Mouse (Mus musculus) urinary bladder, postnatal 25 days (tissue): Measurements from ENCODE around the gene Adgrf2.

Experiments used
- DNase-seq: peaks from one replicate; pipeline ENCODE4 v3.0.0; 2022; ENCODE audit warnings: low spot score

The Adgrf2 gene

GRCm38 (mm10) chr17:42741801-42742217 lies at the start of gene Adgrf2:
Gene Adgrf2, minus strand, starts transcription at chr17:42742179.
- no peak for DNase-seq

GRCm38 (mm10) chr17:42790787-42791186 lies 48.8 kb upstream of the Adgrf2 start:
- DNase-seq = no peak

GRCm38 (mm10) chr17:42789723-42790122 lies 47.7 kb upstream of the Adgrf2 start:
- no peak for DNase-seq

GRCm38 (mm10) chr17:42788686-42789453 lies 46.9 kb upstream of the Adgrf2 start:
- DNase-seq = no peak

GRCm38 (mm10) chr17:42782156-42782757 lies 40.3 kb upstream of the Adgrf2 start:
- DNase-seq = peak; percentile 57

DNA sequence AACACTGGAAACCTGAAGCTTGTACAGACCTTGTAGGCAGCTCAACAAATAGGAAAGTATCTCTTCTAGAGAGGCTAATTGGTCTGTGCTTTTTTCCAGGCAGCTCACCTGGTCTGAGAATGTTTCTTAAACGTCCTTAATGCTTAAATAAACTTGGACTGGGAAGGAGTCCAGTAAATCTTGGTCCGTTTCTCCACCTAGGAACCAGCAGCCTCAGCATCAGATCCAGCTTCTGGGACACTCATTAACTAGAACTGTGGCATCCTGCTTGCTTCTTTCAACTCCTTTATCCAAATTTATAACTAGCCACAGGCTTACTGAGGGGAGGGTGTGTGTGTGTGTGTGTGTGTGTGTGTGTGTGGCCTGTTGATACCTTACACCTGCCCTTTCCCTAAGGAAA lies 11.8 kb upstream of the Adgrf2 start:
- no peak for DNase-seq

DNA sequence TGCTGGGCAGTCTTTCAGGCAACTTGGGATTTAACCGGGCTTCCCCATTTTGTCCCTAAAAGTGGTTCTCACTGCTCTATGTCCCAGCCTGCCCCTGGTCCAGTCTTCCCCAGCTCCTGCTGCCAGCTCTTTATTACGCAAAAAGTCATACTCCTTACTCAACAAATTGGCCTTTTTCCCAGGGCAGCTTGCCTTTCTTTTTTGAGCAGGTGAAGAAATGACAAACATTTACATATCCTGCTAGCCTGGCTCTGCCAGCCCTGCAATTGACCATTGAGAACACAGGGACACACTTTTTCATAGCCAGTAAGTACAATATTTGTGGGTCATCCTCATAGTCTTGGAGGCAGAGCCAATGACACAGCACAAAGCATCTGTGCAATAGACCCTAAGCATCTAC lies 10.2 kb upstream of the Adgrf2 start:
- no peak for DNase-seq

- DNase-seq = no peak
Measured at GRCm38 (mm10) chr17:42745657-42746420, 3.9 kb upstream of the Adgrf2 start.

GRCm38 (mm10) chr17:42742823-42743222 lies 844 bp upstream of the Adgrf2 start:
- DNase-seq = no peak

DNA sequence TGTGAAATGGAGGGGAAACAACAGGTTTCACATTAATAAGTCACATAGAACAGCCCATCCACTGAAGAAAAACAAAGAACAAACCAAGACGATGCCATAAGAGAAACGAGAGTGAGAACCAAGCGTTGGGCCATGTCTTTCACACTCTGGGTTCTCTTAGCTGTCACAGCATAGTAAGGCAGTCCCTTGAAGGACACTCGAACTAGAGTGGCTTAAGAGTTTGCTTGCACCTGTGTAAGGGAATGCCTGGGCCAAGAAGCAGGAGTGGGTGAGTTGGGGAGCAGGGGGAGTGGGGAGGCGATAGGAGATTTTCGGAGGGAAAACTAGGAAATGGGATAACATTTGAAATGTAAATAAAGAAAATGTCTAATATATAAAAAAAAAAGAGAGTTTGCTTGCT lies 3.2 kb downstream of the Adgrf2 start:
- no peak for DNase-seq

DNA sequence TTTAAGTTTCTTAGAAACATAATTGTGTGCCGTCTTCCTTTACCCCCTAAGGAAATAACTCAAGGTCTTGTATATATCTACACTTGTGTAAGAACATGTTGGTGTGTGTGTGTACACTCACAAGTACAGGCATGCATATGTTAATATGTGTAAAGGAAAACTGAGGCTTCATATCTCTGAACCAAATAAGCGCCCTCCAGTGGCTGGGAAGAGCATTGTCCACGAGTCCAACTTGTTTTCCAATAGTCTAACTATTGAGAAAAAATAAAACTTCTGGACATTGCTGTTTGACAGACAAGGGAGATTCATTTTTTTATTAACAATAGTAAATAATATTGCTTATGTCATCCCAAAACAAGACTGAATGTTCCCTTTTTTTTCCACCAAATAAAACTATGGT lies 24.8 kb downstream of the Adgrf2 start:
- no peak for DNase-seq

DNA sequence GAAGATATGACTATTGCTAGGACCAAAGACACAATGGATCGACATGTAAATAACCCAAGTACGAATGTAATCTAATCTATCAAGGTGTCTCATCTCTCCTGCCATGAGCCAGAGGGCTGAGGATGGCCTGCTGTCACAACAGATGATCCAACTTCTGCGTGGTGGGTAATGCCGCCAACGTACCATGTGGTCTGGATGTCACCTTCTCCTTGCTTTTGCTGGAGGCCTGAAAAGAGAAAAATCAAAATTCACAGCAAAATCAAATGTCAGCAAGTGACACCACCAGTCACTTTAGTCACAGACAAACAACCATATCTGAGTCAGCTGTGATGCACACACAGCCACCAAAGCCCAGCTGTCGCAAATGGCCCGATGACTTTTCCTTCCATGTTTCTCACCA lies 27.0 kb downstream of the Adgrf2 start:
- no peak for DNase-seq

DNA sequence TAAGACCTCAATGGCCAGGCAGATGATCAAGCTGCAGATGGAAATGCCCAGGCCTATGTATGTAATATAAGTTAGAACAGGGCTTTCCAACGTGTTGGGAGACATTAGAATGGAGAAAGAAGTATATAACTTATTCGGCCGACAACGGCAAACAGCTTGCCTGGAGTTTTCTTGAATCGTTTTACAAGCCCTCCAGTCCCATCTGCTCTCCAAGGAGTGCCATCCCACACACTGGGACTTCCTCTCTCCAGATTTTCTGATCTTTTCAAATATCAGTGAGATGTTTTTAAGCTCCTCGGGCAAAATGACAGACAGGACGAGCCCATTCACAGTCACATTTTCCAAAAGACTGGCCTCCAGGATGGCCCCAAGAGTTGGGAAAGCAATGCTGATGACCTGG lies 31.3 kb downstream of the Adgrf2 start:
- DNase-seq = no peak

DNA sequence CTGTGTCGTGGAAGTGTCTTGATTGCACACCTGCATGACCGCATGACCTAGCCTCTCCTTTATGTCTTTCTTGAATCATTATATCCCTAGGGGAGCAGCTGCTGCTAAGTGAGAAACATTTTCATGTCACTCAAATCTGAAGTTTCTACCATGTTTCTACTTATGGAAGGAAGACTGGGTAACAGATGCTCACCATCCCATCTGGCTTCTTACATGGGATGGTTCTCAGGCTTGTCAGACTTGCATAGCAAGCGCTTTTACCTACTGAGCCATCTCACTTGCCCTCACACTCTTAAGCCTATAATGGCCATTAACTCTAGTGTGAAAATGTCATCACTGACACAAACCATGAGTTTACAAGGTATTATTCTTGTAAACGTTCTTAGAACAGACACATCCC lies 36.4 kb downstream of the Adgrf2 start:
- DNase-seq = no peak

DNA sequence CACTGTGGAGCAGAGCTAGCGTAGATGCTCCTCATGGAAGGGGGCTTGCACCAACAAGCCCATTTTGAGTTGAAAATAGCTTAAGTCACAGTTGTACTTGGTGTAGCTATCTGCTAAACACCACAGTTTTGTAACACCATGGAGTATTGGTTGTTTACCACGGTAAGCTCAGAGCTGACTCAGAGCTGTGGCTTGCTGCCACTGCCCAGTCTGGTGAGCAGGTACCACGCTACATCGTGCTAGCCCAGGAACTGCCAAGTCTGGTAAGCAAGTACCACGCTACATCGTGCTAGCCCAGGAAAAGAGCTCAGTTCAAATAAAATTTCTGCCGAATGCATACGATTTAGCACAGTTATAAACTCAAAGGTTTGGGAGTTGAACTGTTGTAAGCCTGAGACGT lies 39.8 kb downstream of the Adgrf2 start:
- peak; percentile 14 for DNase-seq

DNA sequence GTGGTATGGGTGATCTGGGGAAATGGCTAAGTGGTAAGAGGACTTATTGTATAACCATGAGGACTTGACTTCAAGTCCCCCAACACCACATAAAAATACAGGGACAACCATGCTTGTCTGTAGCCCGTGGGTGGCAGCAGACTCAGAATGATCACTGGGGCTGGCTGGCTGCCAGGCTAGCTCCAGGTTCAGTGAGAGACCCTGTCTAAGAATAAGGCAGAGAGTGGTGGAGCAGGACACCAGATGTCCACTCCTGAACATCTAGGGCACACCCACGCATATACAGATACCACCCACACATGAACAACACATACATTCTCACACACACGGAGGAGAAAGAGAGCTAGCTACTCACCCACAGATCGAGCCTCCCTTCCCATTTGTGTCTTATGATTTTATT lies 47.2 kb downstream of the Adgrf2 start:
- no peak for DNase-seq

- DNase-seq = peak; percentile 15
Measured at GRCm38 (mm10) chr17:42692136-42692535, 49.8 kb downstream of the Adgrf2 start, which contains the start of gene Adgrf4. Gene Adgrf4, minus strand, starts transcription at chr17:42692284.

GRCm38 (mm10) chr17:42690531-42690930 lies 51.4 kb downstream of the Adgrf2 start:
- peak; percentile 19 for DNase-seq
